Mouse (Mus musculus): ENCODE results near the gene Car12. TPM values are rescaled to one million over a fixed set of nuclear protein-coding genes. Genes with fewer than 3 reads are reported as not detected.

Gene Car12
- polyA plus RNA-seq, 1 experiment from 2014 or later = 2.6 TPM

DNA sequence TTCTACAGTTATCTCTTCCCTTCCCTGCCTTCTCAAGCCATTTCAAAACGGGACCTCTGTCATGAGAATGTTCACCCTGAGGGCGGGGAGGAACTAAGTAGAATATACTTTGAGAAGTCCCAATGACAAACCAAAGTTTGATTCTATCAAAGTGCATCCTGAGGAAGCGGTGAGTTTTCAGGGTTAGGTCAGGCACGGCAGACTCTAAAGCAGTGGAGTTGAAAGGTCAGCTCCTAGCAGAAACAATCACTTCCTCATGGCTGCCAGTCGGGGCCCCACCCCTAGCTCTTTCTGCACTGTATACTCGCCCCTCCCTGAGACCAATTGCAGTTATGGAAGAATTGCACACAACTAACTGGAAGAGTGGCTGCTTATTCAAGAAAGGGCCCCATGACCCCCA lies 33.4 kb upstream of the Car12 start:
- Histone ChIP-seq H3K27ac (ENCODE audit: low read depth, low read length) (no peak overlapping the region), H3K4me1 (ENCODE audit: control insufficient read depth, insufficient read depth, low read length) (no peaks in the 10 kb centered on the region), H3K4me3 (ENCODE audit: low read depth, low read length) (no peak overlapping the region), H3K9ac (ENCODE audit: low read length) (no peak overlapping the region), H3K36me3 (ENCODE audit: control insufficient read depth, insufficient read depth, low read length) (no peaks in the 10 kb centered on the region), H3K27me3 (replicated peaks; ENCODE audit: control insufficient read depth, insufficient read depth, low read length) (no peaks in the 10 kb centered on the region), H3K4me2 (ENCODE audit: low read length) (no peak overlapping the region), H3K9me3 (replicated peaks; ENCODE audit: control insufficient read depth, low read length) (no peaks in the 10 kb centered on the region)
- ATAC-seq (no peak), DNase-seq (ENCODE audit: low spot score) (no peak)
- WGBS = 76% methylated on average over 6 of the region's 6 CpGs

DNA sequence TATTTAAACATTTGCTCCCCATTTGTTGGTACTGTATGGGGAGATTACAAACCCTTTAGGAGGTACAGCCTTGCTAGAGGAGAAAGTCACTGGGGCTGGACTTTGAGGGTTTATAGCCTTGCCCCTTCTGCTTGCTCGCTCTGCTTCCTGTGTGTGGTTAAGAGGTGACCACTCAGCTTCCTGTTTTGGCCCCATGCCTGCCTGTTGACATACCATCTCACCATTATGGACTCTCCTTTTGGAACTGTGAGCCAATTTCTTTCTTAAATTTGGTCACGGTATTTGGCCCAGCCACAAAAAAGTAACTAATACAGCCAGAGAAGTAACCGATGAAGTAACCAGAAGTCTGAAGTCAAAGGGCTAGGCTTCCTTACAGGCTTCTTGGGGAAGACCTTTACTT lies 30.7 kb upstream of the Car12 start:
- H3K4me3 ChIP-seq (ENCODE audit: low read depth, low read length) = no peak overlapping the region
- no peak overlapping the region for H3K9ac ChIP-seq (ENCODE audit: low read length)
- no peak overlapping the region for H3K27ac ChIP-seq (ENCODE audit: low read depth, low read length)
- H3K4me1 ChIP-seq (ENCODE audit: control insufficient read depth, insufficient read depth, low read length) = no peaks in the 10 kb centered on the region
- no peak for DNase-seq (ENCODE audit: low spot score)
- H3K9me3 ChIP-seq (replicated peaks; ENCODE audit: control insufficient read depth, low read length) = no peaks in the 10 kb centered on the region
- no peaks in the 10 kb centered on the region for H3K27me3 ChIP-seq (replicated peaks; ENCODE audit: control insufficient read depth, insufficient read depth, low read length)
- H3K36me3 ChIP-seq (ENCODE audit: control insufficient read depth, insufficient read depth, low read length) = no peaks in the 10 kb centered on the region
- H3K4me2 ChIP-seq (ENCODE audit: low read length) = no peak overlapping the region
- WGBS = 89% methylated on average over 3 of the region's 3 CpGs
- no peak for ATAC-seq

DNA sequence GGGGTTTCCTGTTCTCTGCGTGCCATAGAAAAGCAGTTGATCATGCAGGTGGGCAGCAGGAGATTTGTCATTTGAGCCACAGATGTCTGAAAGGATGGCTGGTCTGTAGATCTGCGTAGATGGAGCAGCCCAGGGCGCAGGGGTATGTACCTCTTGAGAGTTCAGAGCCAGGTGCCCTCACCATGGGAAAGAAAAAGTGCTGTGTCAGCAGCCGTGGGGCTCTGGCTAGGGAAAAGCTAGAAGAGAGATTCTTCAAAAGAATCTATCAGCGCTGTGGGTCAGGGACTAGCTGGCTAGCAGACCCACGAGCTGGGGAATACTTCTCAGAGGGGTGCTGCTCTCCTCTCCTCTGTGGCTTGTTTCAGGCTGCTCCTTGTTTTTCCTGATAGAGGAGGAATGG lies 27.8 kb upstream of the Car12 start:
- Histone ChIP-seq H3K36me3 (ENCODE audit: control insufficient read depth, insufficient read depth, low read length) (no peaks in the 10 kb centered on the region), H3K4me3 (ENCODE audit: low read depth, low read length) (no peak overlapping the region), H3K9ac (ENCODE audit: low read length) (no peak overlapping the region), H3K4me2 (ENCODE audit: low read length) (no peak overlapping the region), H3K27ac (ENCODE audit: low read depth, low read length) (no peak overlapping the region), H3K4me1 (ENCODE audit: control insufficient read depth, insufficient read depth, low read length) (no peaks in the 10 kb centered on the region), H3K9me3 (replicated peaks; ENCODE audit: control insufficient read depth, low read length) (no peaks in the 10 kb centered on the region), H3K27me3 (replicated peaks; ENCODE audit: control insufficient read depth, insufficient read depth, low read length) (no peaks in the 10 kb centered on the region)
- ATAC-seq (no peak), DNase-seq (ENCODE audit: low spot score) (no peak)
- 78% methylated on average over 6 of the region's 6 CpGs for WGBS

DNA sequence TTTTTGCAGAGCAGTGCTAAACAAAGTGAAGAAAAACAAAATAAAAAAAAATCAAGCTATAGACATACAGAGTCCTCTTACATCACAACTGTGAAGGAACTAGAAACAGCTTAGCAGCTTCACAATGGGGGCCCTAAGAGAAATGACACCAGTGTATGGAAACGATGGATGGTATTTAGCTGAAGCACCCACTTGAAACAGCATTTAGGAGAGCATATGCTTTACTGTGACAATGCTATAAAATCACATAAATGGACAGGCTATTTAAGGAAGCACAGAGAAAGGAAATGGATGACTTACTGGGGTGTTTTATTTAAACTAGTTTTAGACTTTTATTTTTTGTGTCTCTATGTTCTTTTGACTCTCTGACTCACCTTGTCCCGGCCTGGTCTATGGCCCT lies 25.8 kb upstream of the Car12 start:
- Histone ChIP-seq H3K27me3 (replicated peaks; ENCODE audit: control insufficient read depth, insufficient read depth, low read length) (no peaks in the 10 kb centered on the region), H3K4me1 (ENCODE audit: control insufficient read depth, insufficient read depth, low read length) (no peaks in the 10 kb centered on the region), H3K36me3 (ENCODE audit: control insufficient read depth, insufficient read depth, low read length) (no peaks in the 10 kb centered on the region), H3K27ac (ENCODE audit: low read depth, low read length) (no peak overlapping the region), H3K9me3 (replicated peaks; ENCODE audit: control insufficient read depth, low read length) (no peaks in the 10 kb centered on the region), H3K4me2 (ENCODE audit: low read length) (no peak overlapping the region), H3K4me3 (ENCODE audit: low read depth, low read length) (no peak overlapping the region), H3K9ac (ENCODE audit: low read length) (no peak overlapping the region)
- DNase-seq (ENCODE audit: low spot score) (no peak), ATAC-seq (no peak)
- WGBS = 83% methylated on average over 2 of the region's 2 CpGs

DNA sequence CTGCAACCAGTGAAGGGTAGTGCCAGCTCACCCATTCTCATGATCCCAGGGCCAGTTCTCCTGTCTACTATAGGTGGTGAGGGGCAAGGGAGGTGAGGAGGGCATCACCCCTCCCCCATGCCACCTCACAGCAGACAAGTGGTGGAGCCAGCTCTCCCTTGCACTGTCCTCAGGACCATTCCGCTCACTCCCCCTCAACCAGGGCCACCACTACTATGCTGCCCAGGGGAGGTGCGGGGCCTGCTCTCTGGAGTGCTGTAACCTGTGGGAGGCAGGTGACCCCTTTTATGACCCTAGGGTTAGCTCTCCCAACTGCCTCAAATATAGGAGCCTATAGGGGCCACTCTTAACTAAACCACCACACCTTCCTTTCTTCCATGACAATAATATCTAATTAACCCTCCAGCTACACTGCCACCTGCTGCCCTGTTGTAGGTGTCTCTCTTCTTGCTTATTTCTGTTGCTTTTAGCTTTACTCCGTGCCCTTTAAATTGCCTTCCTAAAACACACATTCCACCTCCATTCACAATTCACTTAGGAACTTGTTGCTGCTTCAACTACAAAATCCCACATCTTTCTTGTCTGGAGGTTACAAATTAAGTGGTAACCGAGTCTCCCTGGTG lies 21.7 kb upstream of the Car12 start:
- ATAC-seq (no peak), DNase-seq (ENCODE audit: low spot score) (no peak)
- H3K27ac ChIP-seq (ENCODE audit: low read depth, low read length) = no peak overlapping the region
- no peaks in the 10 kb centered on the region for H3K36me3 ChIP-seq (ENCODE audit: control insufficient read depth, insufficient read depth, low read length)
- 73% methylated on average over 4 of the region's 4 CpGs for WGBS
- H3K9ac ChIP-seq (ENCODE audit: low read length) = no peak overlapping the region
- no peaks in the 10 kb centered on the region for H3K4me1 ChIP-seq (ENCODE audit: control insufficient read depth, insufficient read depth, low read length)
- no peak overlapping the region for H3K4me2 ChIP-seq (ENCODE audit: low read length)
- H3K4me3 ChIP-seq (ENCODE audit: low read depth, low read length) = no peak overlapping the region
- no peaks in the 10 kb centered on the region for H3K27me3 ChIP-seq (replicated peaks; ENCODE audit: control insufficient read depth, insufficient read depth, low read length)
- H3K9me3 ChIP-seq (replicated peaks; ENCODE audit: control insufficient read depth, low read length) = no peaks in the 10 kb centered on the region

DNA sequence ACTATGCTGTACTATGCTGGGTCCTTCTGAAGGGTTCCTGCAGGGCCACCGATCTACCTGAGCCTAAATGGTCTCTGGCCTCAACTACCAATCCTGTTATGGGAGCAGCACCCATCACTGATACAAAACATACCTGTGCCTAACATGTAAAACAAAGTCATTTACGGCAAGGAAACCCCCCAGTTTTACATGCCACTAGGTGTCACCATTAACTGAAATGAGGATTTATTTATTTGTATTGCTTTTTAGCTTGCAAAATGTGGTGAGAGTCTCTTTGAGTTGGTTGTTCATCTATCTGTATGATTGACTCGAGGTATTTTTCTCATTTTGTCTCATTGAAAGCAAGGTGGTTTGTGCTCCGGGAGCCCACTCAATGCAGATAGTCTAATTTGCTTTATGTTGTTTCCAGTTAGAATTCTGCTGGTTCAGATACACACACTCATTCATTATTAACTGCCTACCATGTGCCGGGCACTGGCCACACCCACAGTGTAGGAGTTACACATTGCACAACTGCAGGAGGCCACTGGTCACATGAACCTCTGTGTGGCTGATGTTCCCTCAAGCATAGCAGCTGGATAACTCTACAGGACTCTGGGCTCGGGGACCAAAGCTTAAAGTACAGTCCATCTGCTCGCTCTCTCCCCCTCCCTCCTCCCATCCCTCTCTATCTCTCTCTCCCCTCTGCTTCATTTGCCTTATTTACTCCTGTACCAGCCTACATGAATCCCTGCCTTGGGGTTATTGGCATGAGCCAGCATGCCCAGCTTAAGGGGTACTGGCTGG lies 15.9 kb upstream of the Car12 start:
- H3K27ac ChIP-seq (ENCODE audit: low read depth, low read length) = no peak overlapping the region
- 79% methylated on average over 7 of the region's 7 CpGs for WGBS
- no peak for ATAC-seq
- no peaks in the 10 kb centered on the region for H3K27me3 ChIP-seq (replicated peaks; ENCODE audit: control insufficient read depth, insufficient read depth, low read length)
- H3K9ac ChIP-seq (ENCODE audit: low read length) = no peak overlapping the region
- no peaks in the 10 kb centered on the region for H3K9me3 ChIP-seq (replicated peaks; ENCODE audit: control insufficient read depth, low read length)
- H3K4me3 ChIP-seq (ENCODE audit: low read depth, low read length) = no peak overlapping the region
- H3K36me3 ChIP-seq (ENCODE audit: control insufficient read depth, insufficient read depth, low read length) = no peaks in the 10 kb centered on the region
- DNase-seq (ENCODE audit: low spot score) = no peak
- no peaks in the 10 kb centered on the region for H3K4me1 ChIP-seq (ENCODE audit: control insufficient read depth, insufficient read depth, low read length)
- no peak overlapping the region for H3K4me2 ChIP-seq (ENCODE audit: low read length)

DNA sequence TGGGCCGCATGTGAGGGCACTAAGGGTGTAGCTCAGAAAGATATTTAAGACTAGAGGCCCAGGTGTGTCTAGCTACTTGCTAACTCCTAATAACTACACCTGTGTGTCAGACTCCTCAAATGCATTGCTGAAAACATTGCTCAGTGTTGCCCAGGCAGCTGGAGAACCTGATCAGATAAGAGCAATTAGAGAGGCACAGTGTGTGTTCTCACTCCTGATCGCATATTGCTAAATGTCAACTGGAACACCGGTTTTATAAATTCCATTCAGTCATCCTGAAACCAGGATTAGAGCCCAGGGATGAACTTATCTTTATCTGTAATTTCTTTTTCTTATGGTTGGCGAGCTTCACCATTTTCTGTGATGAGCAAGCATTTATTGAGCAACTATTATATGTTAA lies 13.7 kb upstream of the Car12 start:
- no peak overlapping the region for H3K27ac ChIP-seq (ENCODE audit: low read depth, low read length)
- ATAC-seq (no peak), DNase-seq (ENCODE audit: low spot score) (no peak)
- H3K4me2 ChIP-seq (ENCODE audit: low read length) = no peak overlapping the region
- WGBS = 90% methylated on average over 4 of the region's 4 CpGs
- H3K27me3 ChIP-seq (replicated peaks; ENCODE audit: control insufficient read depth, insufficient read depth, low read length) = no peaks in the 10 kb centered on the region
- no peaks in the 10 kb centered on the region for H3K36me3 ChIP-seq (ENCODE audit: control insufficient read depth, insufficient read depth, low read length)
- no peak overlapping the region for H3K4me3 ChIP-seq (ENCODE audit: low read depth, low read length)
- no peaks in the 10 kb centered on the region for H3K9me3 ChIP-seq (replicated peaks; ENCODE audit: control insufficient read depth, low read length)
- no peak overlapping the region for H3K9ac ChIP-seq (ENCODE audit: low read length)
- no peaks in the 10 kb centered on the region for H3K4me1 ChIP-seq (ENCODE audit: control insufficient read depth, insufficient read depth, low read length)

DNA sequence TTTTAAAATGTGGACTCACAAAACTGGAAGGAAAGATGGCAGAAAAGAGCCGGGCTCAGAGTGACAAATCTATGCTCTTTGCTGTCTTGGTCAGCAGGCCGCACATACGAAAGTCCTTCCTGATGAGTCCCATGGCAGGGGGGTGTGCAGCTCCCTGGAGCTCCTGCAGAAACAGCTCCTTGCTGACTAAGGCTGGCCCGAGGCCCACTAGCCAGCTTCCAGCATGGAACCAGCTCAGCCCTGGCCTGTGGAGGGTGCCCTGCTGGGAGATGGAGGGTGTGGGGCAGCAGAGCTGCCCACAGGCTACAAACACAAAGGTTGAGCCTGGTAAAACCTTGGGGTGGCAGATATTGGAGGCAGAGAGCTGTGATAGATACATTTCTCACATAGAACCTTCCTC lies 10.5 kb upstream of the Car12 start:
- no peak for ATAC-seq

DNA sequence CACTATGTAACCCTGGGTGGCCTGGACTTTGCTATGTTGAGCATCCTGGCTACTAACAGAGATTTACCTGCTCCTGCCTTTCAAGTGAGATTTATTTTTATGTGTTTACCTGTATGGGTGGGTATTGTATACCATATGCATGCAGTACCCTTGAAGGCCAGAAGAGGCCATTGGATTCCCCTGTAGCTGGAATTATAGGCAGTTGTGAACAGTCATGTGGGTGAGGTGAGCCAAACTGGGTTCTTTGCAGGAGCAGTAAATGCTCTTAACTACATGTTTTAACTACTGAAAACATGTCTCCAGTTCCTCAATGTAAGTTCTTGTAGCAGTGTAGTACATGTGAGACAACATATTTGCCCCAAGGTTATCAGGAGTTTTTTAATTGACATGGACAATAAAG lies 8.1 kb upstream of the Car12 start:
- ATAC-seq (no peak), DNase-seq (ENCODE audit: low spot score) (no peak)
- Histone ChIP-seq H3K4me1 (ENCODE audit: control insufficient read depth, insufficient read depth, low read length) (peaks cover 12% of the 10 kb centered on the region), H3K36me3 (ENCODE audit: control insufficient read depth, insufficient read depth, low read length) (no peaks in the 10 kb centered on the region), H3K9ac (ENCODE audit: low read length) (no peak overlapping the region), H3K4me2 (ENCODE audit: low read length) (no peak overlapping the region), H3K4me3 (ENCODE audit: low read depth, low read length) (no peak overlapping the region), H3K9me3 (replicated peaks; ENCODE audit: control insufficient read depth, low read length) (no peaks in the 10 kb centered on the region), H3K27ac (ENCODE audit: low read depth, low read length) (no peak overlapping the region), H3K27me3 (replicated peaks; ENCODE audit: control insufficient read depth, insufficient read depth, low read length) (no peaks in the 10 kb centered on the region)

More for the DNA sequence above, 10.5 kb upstream of the Car12 start:
- peaks cover 2% of the 10 kb centered on the region; the same call in 1 of the 2 replicates for H3K4me1 ChIP-seq (ENCODE audit: control insufficient read depth, insufficient read depth, low read length)
- no peaks in the 10 kb centered on the region for H3K9me3 ChIP-seq (replicated peaks; ENCODE audit: control insufficient read depth, low read length)
- 80% methylated on average over 4 of the region's 4 CpGs for WGBS
- no peak overlapping the region for H3K27ac ChIP-seq (ENCODE audit: low read depth, low read length)
- H3K36me3 ChIP-seq (ENCODE audit: control insufficient read depth, insufficient read depth, low read length) = no peaks in the 10 kb centered on the region
- no peaks in the 10 kb centered on the region for H3K27me3 ChIP-seq (replicated peaks; ENCODE audit: control insufficient read depth, insufficient read depth, low read length)
- DNase-seq (ENCODE audit: low spot score) = no peak
- H3K9ac ChIP-seq (ENCODE audit: low read length) = no peak overlapping the region
- no peak overlapping the region for H3K4me2 ChIP-seq (ENCODE audit: low read length)
- no peak overlapping the region for H3K4me3 ChIP-seq (ENCODE audit: low read depth, low read length)

All from forebrain, embryonic 14.5 days (tissue).